Mouse (Mus musculus): Measurements from ENCODE around the gene Fkbp2.

- peak; percentile 93 for TF ChIP-seq CTCF (IDR thresholded peaks at IDR 0.05; ENCODE audit: low read depth)
- no peak for TF ChIP-seq EP300 (IDR thresholded peaks at IDR 0.05; ENCODE audit: low read depth)
Observed at GRCm38 (mm10) chr19:7020224-7020641, 39.9 kb upstream of the Fkbp2 start.

Data from liver, postnatal 0 days (tissue).